Mouse (Mus musculus) G1E (cell line): ENCODE data around the gene Myo5a.

Experiments used
- CTCF ChIP-seq: IDR thresholded peaks from 2 replicates; pipeline ENCODE4 v1.5.1; 2012; ENCODE audit warnings: low read depth, low read length, inconsistent platforms, mixed read lengths
- GATA1 ChIP-seq: IDR thresholded peaks from 2 replicates; pipeline ENCODE4 v1.6.1; 2012; ENCODE audit warnings: borderline replicate concordance, low read length, inconsistent platforms, mixed read lengths
- TAL1 ChIP-seq: conservative IDR thresholded peaks from 2 replicates; pipeline ENCODE4 v1.6.1; 2012; ENCODE audit warnings: low read depth, low read length, inconsistent platforms, mixed read lengths

DNA sequence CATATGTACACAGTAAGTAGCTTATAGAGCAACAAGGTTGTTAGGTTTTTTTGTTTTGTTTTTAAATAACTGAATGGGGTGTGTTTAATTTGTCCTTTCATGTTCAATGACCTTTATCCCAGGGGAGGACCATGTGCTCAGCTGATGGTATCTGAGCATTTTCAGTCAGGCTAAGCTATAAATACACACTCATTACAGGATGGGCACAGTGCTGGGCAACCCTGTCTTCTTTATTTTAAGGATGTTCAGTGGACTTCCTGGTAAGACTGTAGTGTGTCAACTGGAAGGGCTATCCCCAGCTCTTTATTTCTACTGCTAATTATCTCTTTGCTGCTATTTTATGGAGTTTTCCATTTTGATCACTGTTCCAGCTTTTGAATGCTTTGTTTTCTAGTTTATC, 92.8 kb downstream of the Myo5a start:
- TF ChIP-seq CTCF = no peak
- TF ChIP-seq GATA1 = no peak
- TF ChIP-seq TAL1 = no peak
